Mouse (Mus musculus): Measurements from ENCODE around the gene Iqschfp. TPM values are rescaled to one million over a fixed set of nuclear protein-coding genes. Genes with fewer than 3 reads are reported as not detected.
"Not testable (repeated sequence)": the region's sequence is repeated elsewhere in the genome, so short reads cannot be mapped to it uniquely, and the experiment has no call there.

The Iqschfp gene
- polyA plus RNA-seq, 1 experiment from 2014 or later, result not detected

DNA sequence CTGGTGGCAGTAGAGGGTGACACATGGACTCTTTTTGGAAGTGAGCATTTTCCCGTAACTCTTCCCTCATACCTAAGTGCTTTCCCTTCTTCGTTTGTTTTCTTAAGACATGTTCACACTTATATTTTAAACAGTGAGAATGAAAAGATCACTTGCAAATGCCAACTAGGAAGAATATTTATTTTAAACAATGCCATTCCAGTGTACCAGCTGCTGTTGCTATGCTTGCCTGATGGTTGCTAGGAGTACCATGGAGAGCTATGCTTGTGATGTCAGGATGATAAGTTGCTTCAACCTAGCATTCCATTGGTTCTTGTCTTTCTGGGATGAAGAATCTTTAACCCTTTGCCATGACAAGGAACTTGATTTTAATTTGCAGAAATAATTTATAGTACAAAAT is 193.0 kb downstream of the Iqschfp start:
- H3K36me3 ChIP-seq (ENCODE audit: control insufficient read depth, insufficient read depth), result no peaks in the 10 kb centered on the region
- H3K27ac ChIP-seq (ENCODE audit: low read length), result no peak overlapping the region
- ATAC-seq (ENCODE audit: low read depth), result no peak
- no peak overlapping the region for H3K4me2 ChIP-seq (ENCODE audit: low read depth, low read length)
- H3K4me3 ChIP-seq (ENCODE audit: low read depth, low read length), result no peak overlapping the region
- H3K9ac ChIP-seq (ENCODE audit: low read depth, low read length), result no peak overlapping the region
- no peaks in the 10 kb centered on the region for H3K4me1 ChIP-seq (ENCODE audit: control insufficient read depth, low read depth, low read length)
- H3K9me3 ChIP-seq (replicated peaks; ENCODE audit: control insufficient read depth, low read length), result no peaks in the 10 kb centered on the region
- no peaks in the 10 kb centered on the region for H3K27me3 ChIP-seq (ENCODE audit: control insufficient read depth, insufficient read depth, low read depth, low read length)
- WGBS (ENCODE audit: insufficient replicate concordance), result 76% methylated on average over 2 of the region's 2 CpGs

DNA sequence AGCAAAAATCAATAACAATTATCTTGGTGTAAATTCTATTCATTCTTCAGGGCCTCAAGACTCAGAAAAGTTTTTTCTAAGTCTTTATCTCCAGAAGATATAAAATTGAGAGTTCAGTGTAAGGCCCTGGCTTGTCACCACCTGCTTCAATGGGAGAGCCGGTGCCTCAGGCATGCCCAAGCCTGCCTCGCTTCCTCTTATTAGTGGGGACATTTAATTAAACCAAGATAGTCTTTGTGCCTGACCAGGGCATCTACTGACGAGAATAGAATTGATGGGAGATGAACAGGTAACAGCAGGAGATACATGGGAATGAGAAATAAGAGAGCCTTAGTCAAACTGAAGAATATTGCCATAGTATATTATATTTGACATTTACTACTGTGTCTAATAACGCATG is 200.1 kb downstream of the Iqschfp start:
- Histone ChIP-seq H3K9ac (ENCODE audit: low read depth, low read length) (no peak overlapping the region), H3K27me3 (ENCODE audit: control insufficient read depth, insufficient read depth, low read depth, low read length) (no peaks in the 10 kb centered on the region), H3K4me2 (ENCODE audit: low read depth, low read length) (no peak overlapping the region), H3K9me3 (replicated peaks; ENCODE audit: control insufficient read depth, low read length) (no peaks in the 10 kb centered on the region), H3K4me1 (ENCODE audit: control insufficient read depth, low read depth, low read length) (no peaks in the 10 kb centered on the region), H3K4me3 (ENCODE audit: low read depth, low read length) (no peak overlapping the region), H3K27ac (ENCODE audit: low read length) (no peak overlapping the region), H3K36me3 (ENCODE audit: control insufficient read depth, insufficient read depth) (no peaks in the 10 kb centered on the region)
- ATAC-seq (ENCODE audit: low read depth), result no peak
- WGBS (ENCODE audit: insufficient replicate concordance), result 63% methylated on average over 4 of the region's 4 CpGs

DNA sequence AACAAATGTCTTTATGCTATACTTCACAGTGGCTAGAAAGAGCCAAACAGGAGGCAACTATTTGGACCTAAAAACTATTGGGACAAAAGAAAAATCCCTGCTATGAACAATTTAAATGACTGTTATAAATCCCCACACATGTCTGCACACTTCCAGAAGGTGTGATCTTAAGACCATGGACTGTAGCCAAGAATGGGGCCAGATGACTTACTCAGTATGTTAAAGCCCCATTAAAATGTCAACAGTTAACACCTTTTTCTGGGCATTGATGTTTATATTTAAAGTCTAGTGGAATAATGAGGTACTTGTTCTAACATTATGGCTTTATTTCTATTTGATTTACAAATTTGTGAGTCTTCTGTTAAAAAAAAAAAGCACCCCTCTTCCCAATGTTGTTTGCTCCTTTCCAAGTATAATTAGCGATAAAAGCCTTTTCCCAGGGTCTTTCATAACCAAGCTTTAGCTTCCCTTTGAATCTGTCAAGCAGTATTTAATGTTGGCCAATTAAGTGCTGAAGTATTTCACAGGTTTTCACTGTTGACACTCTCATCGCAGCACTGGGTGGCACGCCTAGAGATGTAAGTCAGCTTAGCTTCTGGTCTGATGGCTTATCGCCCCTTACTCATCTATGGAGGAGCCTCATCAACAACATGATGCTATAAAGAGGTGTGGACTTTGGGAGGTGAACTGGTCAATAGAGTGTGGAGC is 204.8 kb downstream of the Iqschfp start:
- Histone ChIP-seq H3K4me2 (ENCODE audit: low read depth, low read length) (no peak overlapping the region), H3K4me3 (ENCODE audit: low read depth, low read length) (no peak overlapping the region), H3K36me3 (ENCODE audit: control insufficient read depth, insufficient read depth) (no peaks in the 10 kb centered on the region), H3K27me3 (ENCODE audit: control insufficient read depth, insufficient read depth, low read depth, low read length) (no peaks in the 10 kb centered on the region), H3K4me1 (ENCODE audit: control insufficient read depth, low read depth, low read length) (no peaks in the 10 kb centered on the region), H3K27ac (ENCODE audit: low read length) (no peak overlapping the region), H3K9ac (ENCODE audit: low read depth, low read length) (no peak overlapping the region), H3K9me3 (replicated peaks; ENCODE audit: control insufficient read depth, low read length) (no peaks in the 10 kb centered on the region)
- no peak for ATAC-seq (ENCODE audit: low read depth)
- WGBS (ENCODE audit: insufficient replicate concordance), result 63% methylated on average over 4 of the region's 4 CpGs

DNA sequence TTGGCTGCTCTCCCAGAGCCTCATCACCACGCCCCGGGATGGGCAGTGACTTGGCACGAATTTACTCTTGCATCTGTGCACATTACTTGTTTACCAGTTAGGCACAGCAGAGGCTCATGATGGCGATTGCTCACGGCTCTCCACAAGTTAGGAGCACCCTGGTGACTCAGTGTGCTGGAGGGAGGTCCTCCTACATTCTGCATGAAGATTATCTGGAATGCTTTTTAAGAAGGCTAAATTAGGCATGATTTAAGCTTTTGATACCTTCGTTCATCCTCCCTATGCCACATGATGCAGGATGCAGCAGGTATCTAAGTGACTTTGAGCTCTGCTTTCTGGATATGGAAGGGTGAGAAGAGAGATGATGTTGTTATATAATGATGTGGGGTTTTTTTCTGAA is 207.5 kb downstream of the Iqschfp start:
- not testable (repeated sequence) for H3K4me3 ChIP-seq (ENCODE audit: low read depth, low read length); H3K36me3 ChIP-seq (ENCODE audit: control insufficient read depth, insufficient read depth); H3K27ac ChIP-seq (ENCODE audit: low read length); H3K27me3 ChIP-seq (ENCODE audit: control insufficient read depth, insufficient read depth, low read depth, low read length); H3K4me1 ChIP-seq (ENCODE audit: control insufficient read depth, low read depth, low read length); ATAC-seq (ENCODE audit: low read depth); H3K4me2 ChIP-seq (ENCODE audit: low read depth, low read length); H3K9me3 ChIP-seq (replicated peaks; ENCODE audit: control insufficient read depth, low read length); H3K9ac ChIP-seq (ENCODE audit: low read depth, low read length)
- 55% methylated on average over 6 of the region's 6 CpGs for WGBS (ENCODE audit: insufficient replicate concordance)

DNA sequence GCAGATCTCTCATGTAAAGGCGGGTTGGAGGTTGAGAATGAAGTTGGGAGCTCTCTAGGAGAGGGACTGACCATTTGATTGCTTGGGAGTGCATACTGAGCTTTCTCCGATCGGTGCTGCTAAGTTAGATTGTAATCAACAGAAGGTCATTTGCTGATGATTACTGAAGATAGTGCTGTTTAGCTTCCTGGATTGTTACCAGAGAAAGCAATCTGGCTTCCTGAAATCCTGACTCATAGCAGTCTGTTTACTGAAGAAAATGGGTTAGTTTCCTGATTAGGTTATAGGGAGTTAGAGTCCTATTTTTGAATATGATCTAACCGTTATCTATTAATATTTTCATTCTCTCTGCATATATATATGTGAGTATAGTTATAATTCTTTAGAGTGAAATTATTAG is 209.3 kb downstream of the Iqschfp start:
- H3K4me1 ChIP-seq (ENCODE audit: control insufficient read depth, low read depth, low read length), result no peaks in the 10 kb centered on the region
- no peak for ATAC-seq (ENCODE audit: low read depth)
- no peaks in the 10 kb centered on the region for H3K9me3 ChIP-seq (replicated peaks; ENCODE audit: control insufficient read depth, low read length)
- H3K4me3 ChIP-seq (ENCODE audit: low read depth, low read length), result no peak overlapping the region
- no peak overlapping the region for H3K27ac ChIP-seq (ENCODE audit: low read length)
- no peaks in the 10 kb centered on the region for H3K36me3 ChIP-seq (ENCODE audit: control insufficient read depth, insufficient read depth)
- H3K27me3 ChIP-seq (ENCODE audit: control insufficient read depth, insufficient read depth, low read depth, low read length), result no peaks in the 10 kb centered on the region
- no peak overlapping the region for H3K9ac ChIP-seq (ENCODE audit: low read depth, low read length)
- no peak overlapping the region for H3K4me2 ChIP-seq (ENCODE audit: low read depth, low read length)
- 29% methylated on average over 4 of the region's 4 CpGs for WGBS (ENCODE audit: insufficient replicate concordance)

DNA sequence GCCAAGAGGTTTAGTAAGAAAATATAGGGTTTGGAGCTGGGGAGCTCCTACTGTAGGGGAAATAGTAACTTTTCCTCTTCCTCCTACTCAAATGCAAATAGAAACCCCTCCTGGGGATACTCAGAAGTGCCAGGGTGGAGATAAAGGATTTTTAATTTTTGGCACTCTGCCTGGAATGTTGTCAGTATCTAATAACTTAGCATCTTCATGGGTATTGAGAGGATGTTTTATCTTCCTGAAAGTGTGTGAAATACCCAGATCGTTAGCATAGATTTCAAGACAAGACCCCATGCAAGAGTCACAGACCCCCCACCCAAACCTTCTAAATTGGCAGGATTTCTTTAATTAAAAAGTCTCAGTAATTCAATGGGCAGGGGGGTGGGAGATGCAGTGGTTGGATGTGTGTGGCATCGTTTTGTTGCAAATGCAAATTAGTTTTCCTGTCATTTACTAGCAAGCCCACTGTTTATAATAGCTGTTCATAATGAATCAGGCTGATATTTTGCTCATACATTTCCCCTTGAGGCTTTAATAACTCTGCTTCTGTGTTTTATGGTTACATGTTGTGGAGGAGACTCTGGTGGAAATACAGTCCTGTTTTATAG is 213.2 kb downstream of the Iqschfp start:
- Histone ChIP-seq H3K27ac (ENCODE audit: low read length) (no peak overlapping the region), H3K4me1 (ENCODE audit: control insufficient read depth, low read depth, low read length) (no peaks in the 10 kb centered on the region), H3K36me3 (ENCODE audit: control insufficient read depth, insufficient read depth) (no peaks in the 10 kb centered on the region), H3K4me3 (ENCODE audit: low read depth, low read length) (no peak overlapping the region), H3K27me3 (ENCODE audit: control insufficient read depth, insufficient read depth, low read depth, low read length) (no peaks in the 10 kb centered on the region), H3K9me3 (replicated peaks; ENCODE audit: control insufficient read depth, low read length) (no peaks in the 10 kb centered on the region), H3K4me2 (ENCODE audit: low read depth, low read length) (no peak overlapping the region), H3K9ac (ENCODE audit: low read depth, low read length) (no peak overlapping the region)
- ATAC-seq (ENCODE audit: low read depth), result no peak
- 59% methylated on average over 2 of the region's 2 CpGs for WGBS (ENCODE audit: insufficient replicate concordance)

DNA sequence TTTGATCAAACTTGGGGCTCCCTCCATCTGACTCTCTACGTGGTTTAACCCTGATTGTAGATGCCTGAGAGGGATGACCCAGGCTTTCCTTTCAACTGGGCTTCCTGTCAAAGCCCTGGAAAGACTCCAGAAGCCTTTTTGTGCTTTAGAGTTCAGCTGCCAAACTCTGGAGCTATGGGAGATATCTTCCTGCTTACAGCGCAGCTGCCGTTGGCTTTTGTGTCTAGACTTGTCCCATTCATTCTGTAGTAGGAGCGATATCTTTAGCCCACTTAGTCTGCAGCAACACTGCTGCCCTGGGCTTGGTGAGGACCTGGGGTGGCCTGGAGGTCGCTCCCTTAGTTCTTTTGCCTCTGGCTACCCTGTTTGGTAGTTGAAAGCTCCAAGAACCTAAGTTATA is 229.3 kb downstream of the Iqschfp start:
- Histone ChIP-seq H3K9ac (ENCODE audit: low read depth, low read length) (no peak overlapping the region), H3K27me3 (ENCODE audit: control insufficient read depth, insufficient read depth, low read depth, low read length) (no peaks in the 10 kb centered on the region), H3K36me3 (ENCODE audit: control insufficient read depth, insufficient read depth) (no peaks in the 10 kb centered on the region), H3K4me2 (ENCODE audit: low read depth, low read length) (no peak overlapping the region), H3K4me1 (ENCODE audit: control insufficient read depth, low read depth, low read length) (no peaks in the 10 kb centered on the region), H3K27ac (ENCODE audit: low read length) (no peak overlapping the region), H3K4me3 (ENCODE audit: low read depth, low read length) (no peak overlapping the region), H3K9me3 (replicated peaks; ENCODE audit: control insufficient read depth, low read length) (no peaks in the 10 kb centered on the region)
- no peak for ATAC-seq (ENCODE audit: low read depth)
- 36% methylated on average over 5 of the region's 5 CpGs for WGBS (ENCODE audit: insufficient replicate concordance)

DNA sequence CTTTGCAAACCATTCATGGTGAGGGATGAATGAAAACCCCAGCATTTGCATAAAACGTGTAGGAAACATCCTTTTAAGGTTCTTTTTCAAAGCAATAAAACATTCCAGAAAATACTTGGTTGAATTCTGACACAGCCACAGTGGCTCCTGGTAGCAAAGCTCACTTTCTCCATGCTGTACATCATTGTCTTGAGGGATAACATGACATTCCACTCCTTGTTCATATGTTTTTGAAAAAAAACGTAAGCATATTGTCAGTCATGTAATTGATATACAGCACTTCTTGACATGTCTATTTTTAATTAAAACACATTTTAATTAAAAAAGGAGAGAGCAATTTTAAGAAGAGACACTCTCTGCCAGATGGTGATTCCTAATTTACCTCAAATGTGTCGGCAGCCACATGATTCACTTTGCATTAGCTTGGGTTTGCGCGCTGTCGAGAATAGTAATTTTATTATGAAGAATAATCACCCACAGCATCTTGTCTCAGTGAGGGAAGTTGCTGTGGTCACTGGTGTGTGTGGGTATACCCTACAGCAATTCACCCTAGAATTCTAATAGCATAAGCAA is 234.3 kb downstream of the Iqschfp start:
- no peak overlapping the region for H3K27ac ChIP-seq (ENCODE audit: low read length)
- no peaks in the 10 kb centered on the region for H3K4me1 ChIP-seq (ENCODE audit: control insufficient read depth, low read depth, low read length)
- H3K9me3 ChIP-seq (replicated peaks; ENCODE audit: control insufficient read depth, low read length), result no peaks in the 10 kb centered on the region
- no peak for ATAC-seq (ENCODE audit: low read depth)
- H3K27me3 ChIP-seq (ENCODE audit: control insufficient read depth, insufficient read depth, low read depth, low read length), result no peaks in the 10 kb centered on the region
- H3K9ac ChIP-seq (ENCODE audit: low read depth, low read length), result no peak overlapping the region
- no peak overlapping the region for H3K4me3 ChIP-seq (ENCODE audit: low read depth, low read length)
- H3K36me3 ChIP-seq (ENCODE audit: control insufficient read depth, insufficient read depth), result no peaks in the 10 kb centered on the region
- WGBS (ENCODE audit: insufficient replicate concordance), result 54% methylated on average over 6 of the region's 6 CpGs
- no peak overlapping the region for H3K4me2 ChIP-seq (ENCODE audit: low read depth, low read length)

DNA sequence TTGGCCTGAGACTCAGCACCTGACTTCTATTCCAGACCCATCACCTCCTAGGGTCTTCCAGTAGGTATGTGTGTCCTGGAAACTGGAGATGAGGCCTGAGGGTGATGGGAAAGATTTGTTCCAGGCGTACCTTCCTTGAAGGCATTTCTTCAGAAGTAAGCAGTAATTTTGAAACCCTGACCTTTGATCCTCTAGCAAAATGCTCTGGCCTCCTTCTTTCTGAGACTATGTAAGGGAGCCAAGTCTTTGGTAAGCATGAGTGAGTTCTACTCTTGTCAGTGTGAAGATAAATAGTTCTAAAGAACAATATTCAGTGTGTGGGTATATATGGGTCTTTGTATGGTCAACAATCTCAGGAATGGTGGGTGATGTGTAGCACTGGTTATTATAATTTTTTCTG is 238.4 kb downstream of the Iqschfp start:
- Histone ChIP-seq H3K4me3 (ENCODE audit: low read depth, low read length) (no peak overlapping the region), H3K9me3 (replicated peaks; ENCODE audit: control insufficient read depth, low read length) (no peaks in the 10 kb centered on the region), H3K27ac (ENCODE audit: low read length) (no peak overlapping the region), H3K27me3 (ENCODE audit: control insufficient read depth, insufficient read depth, low read depth, low read length) (no peaks in the 10 kb centered on the region), H3K4me1 (ENCODE audit: control insufficient read depth, low read depth, low read length) (no peaks in the 10 kb centered on the region), H3K36me3 (ENCODE audit: control insufficient read depth, insufficient read depth) (no peaks in the 10 kb centered on the region), H3K4me2 (ENCODE audit: low read depth, low read length) (no peak overlapping the region), H3K9ac (ENCODE audit: low read depth, low read length) (no peak overlapping the region)
- no peak for ATAC-seq (ENCODE audit: low read depth)
- 50% methylated on average over 1 of the region's 1 CpGs for WGBS (ENCODE audit: insufficient replicate concordance)
